Mouse (Mus musculus) intestine, embryonic 14.5 days (tissue): ENCODE measurements at regions not wholly inside any gene's neighbourhood (a gene's known extent, or its start where the extent isn't known, plus 50 kb on each side); places are given as distances from the start of the nearest gene placed in this dataset.

Experiments used
- ATAC-seq: fragments of 200-750 bp; cut with Nextera tagmentation; replicated peaks from 2 replicates; pipeline ENCODE4 v1.8.0; 2017; ENCODE audit warnings: low read depth, moderate number of reproducible peaks, moderate TSS enrichment, moderate library complexity; ENCODE audit not compliant: low FRiP score, low TSS enrichment
- DNase-seq: peaks from one replicate; pipeline ENCODE4 v3.0.0-alpha.2; 2018; ENCODE audit warnings: low spot score
- H3K27ac ChIP-seq: fragments of 300-500 bp; sonication (generic); 2 replicates; pipeline ENCODE4 v1.5.1; 2014; ENCODE audit warnings: low read depth, mild to moderate bottlenecking, control low read depth
- H3K27me3 ChIP-seq: fragments of 300-500 bp; sonication (generic); replicated peaks from 2 replicates; pipeline ENCODE4 v1.6.1; 2014; ENCODE audit warnings: low read length, control low read depth; ENCODE audit not compliant: control insufficient read depth, insufficient read depth
- H3K36me3 ChIP-seq: fragments of 300-500 bp; sonication (generic); 2 replicates; pipeline ENCODE4 v1.6.1; 2014; ENCODE audit warnings: low read length, control low read depth; ENCODE audit not compliant: control insufficient read depth, insufficient read depth
- H3K4me1 ChIP-seq: fragments of 300-500 bp; sonication (generic); replicated peaks from 2 replicates; pipeline ENCODE4 v1.6.1; 2014; ENCODE audit warnings: low read length, control low read depth, mixed read lengths; ENCODE audit not compliant: control insufficient read depth, insufficient read depth
- H3K4me2 ChIP-seq: fragments of 300-500 bp; sonication (generic); 2 replicates; pipeline ENCODE4 v1.6.1; 2014; ENCODE audit warnings: low read length
- H3K4me3 ChIP-seq: fragments of 300-500 bp; sonication (generic); 2 replicates; pipeline ENCODE4 v1.5.1; 2014; ENCODE audit warnings: low read depth, low read length, control low read depth, mixed read lengths
- H3K9ac ChIP-seq: fragments of 300-500 bp; sonication (generic); 2 replicates; pipeline ENCODE4 v1.6.1; 2014; ENCODE audit warnings: mild to moderate bottlenecking, low read length
- H3K9me3 ChIP-seq: fragments of 300-500 bp; sonication (generic); 2 replicates; pipeline ENCODE4 v1.6.1; 2016; ENCODE audit warnings: low read length, control low read depth; ENCODE audit not compliant: control insufficient read depth
- WGBS: fragments of 180-500 bp; shearing (Covaris S2); extraction: QIAGEN DNeasy Blood & Tissue Kit; methylation state at CpG from one replicate; pipeline ENCODE4 v1.1.7; 2014; 5-methylcytosine and 5-hydroxymethylcytosine counted together

DNA sequence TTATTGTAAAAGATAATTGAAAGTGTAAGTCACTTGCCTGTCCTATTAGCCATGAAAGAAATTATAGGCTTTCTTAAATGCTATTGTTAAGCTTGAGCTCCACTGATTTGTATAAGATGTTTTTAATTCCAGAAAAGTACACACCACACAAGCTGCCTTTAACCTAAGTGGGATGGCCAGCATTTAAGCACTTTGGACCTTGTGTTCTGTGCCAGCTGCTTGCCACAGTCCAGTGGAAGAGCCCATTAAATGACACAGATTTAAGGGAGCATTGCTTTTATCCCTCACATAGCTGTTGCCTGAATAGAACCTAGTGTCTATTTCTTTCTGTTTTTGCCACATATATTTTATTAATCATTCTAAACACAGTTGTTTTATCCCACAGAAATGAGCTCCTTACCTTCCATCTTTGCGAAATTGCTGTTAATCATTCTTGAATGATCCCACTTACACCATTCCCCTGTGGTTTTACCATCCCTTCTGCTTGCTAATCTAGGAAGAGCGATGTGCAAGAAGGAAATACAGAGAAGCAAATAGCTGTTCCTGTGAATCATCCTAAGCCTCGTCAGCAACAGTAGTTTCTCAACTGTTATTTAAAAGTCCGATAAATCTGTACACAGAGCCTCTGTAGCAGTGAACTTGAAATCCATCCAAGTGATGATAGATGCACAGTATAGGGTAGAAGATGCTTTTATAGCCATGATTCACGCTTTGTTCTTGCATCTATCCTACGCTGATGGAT is 57.9 kb upstream of the Samsn1 start:
- Histone ChIP-seq H3K9me3 (no peaks in the 10 kb centered on the region), H3K4me1 (no peaks in the 10 kb centered on the region), H3K4me3 (no peak overlapping the region), H3K36me3 (no peaks in the 10 kb centered on the region), H3K27me3 (no peaks in the 10 kb centered on the region), H3K9ac (no peak overlapping the region), H3K4me2 (no peak overlapping the region), H3K27ac (no peak overlapping the region)
- no peak for ATAC-seq
- 77% methylated on average over 6 of the region's 6 CpGs for WGBS
- no peak for DNase-seq

DNA sequence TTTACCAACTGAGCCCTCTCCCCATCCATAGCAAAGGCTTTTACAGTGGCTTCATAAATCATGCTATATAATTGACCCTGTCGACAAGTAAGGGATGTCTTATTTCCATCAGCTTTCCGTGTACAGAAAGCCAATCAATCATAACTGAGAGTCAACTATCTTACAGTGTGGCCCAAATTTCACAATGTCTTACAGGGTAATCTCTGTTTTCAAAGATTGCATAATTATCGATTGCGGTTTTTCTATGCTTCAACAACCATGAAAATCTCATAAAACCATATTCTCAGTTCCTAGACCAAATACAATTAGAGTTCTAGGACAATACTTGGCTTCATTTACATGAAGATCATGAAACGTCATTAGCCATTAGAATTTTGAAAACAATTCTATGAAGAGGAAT is 56.1 kb upstream of the Samsn1 start:
- ATAC-seq (no peak), DNase-seq (no peak)
- Histone ChIP-seq H3K9ac (no peak overlapping the region), H3K27me3 (no peaks in the 10 kb centered on the region), H3K27ac (no peak overlapping the region), H3K4me3 (no peak overlapping the region), H3K4me1 (no peaks in the 10 kb centered on the region), H3K36me3 (no peaks in the 10 kb centered on the region), H3K9me3 (no peaks in the 10 kb centered on the region), H3K4me2 (no peak overlapping the region)
- WGBS, result 71% methylated on average over 5 of the region's 5 CpGs

DNA sequence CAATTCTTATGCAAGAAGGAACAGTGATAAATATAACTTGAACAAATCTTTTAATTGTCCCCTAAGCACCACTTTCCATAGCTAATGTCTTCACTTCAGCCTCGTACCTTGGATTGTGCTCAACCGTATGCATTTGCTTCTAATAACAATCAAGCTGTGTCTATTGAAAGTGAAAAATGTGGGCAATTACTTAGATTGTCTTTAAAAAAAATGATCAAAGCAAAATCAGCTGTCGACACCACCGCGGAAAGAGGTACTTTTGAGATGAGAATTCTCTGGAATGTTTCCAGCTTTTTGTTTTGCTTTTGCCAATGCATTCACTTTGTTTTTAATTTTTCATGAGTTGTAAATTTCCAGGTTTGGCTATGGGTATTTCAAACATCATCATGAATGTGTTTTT is 54.1 kb upstream of the Samsn1 start:
- H3K27ac ChIP-seq, result no peak overlapping the region
- ATAC-seq (no peak), DNase-seq (no peak)
- no peak overlapping the region for H3K4me2 ChIP-seq
- 79% methylated on average over 5 of the region's 5 CpGs for WGBS
- H3K27me3 ChIP-seq, result no peaks in the 10 kb centered on the region
- H3K36me3 ChIP-seq, result no peaks in the 10 kb centered on the region
- H3K9ac ChIP-seq, result no peak overlapping the region
- no peaks in the 10 kb centered on the region for H3K4me1 ChIP-seq
- H3K9me3 ChIP-seq, result no peaks in the 10 kb centered on the region
- no peak overlapping the region for H3K4me3 ChIP-seq
